Mouse (Mus musculus) c-Kit-negative CD71-positive TER-119-positive erythroid progenitor cells, embryonic 14.5 days (primary cell): ENCODE measurements around the gene Rufy4.

Experiments used
- DNase-seq: peaks from one replicate; pipeline ENCODE4 v3.0.0-alpha.2; 2013; ENCODE audit warnings: low read depth, low spot score

Rufy4 gene

DNA sequence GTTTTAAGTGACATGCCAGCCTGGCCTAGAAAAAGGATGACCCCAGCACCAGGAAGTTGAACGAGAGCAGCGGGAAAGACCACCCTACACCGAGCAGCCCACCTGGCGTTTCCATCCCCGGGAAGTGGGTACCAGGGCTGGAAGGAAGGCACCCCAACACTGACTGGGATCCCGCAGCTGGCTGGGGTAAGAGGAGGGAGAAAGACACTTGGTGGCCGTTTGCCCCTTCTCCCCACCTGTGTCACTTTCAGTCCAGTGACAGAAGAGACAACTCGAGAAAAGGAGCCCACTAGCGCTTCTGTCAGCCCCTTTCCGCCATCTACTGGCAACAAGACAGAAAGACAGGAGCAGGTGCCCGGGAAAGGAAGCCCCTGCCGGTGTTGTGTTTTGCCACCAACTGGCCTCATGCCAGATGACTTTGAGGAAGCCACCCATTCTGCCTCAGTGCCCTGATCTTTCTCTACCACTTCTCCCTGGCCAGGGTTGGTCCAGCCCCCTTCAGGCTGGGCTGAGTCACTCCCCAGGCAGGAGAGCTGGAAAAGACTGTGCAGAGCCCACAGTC is at the start of gene Rufy4:
Gene Rufy4 (plus strand): TSS at position 551 of the 562 bp plus-strand sequence.
- no peak for DNase-seq

DNA sequence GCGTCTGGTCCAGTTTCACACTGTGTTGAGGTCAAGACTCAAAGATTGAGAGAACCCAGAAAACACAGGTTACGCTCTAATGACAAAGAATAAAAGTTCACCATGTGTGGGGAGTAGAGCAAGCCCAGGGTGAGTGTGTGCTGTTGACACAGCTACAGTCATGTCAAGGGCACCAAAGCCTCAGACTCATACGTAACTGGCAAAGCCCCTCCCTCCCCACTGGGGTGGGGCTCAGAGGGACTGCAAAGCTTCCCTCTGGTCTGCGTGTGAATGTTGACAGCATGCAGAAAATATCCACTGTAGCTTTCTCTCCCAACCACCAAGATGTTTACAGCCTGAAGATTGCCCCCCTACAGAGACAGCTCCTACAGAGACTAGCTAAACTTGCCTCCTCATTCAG is 49.1 kb upstream of the Rufy4 start:
- DNase-seq, result no peak

- peak; percentile 17 for DNase-seq
These were observed 48.0 kb upstream of the Rufy4 start for GRCm38 (mm10) chr1:74077353-74077752.

- DNase-seq, result no peak
These were observed 43.8 kb upstream of the Rufy4 start for GRCm38 (mm10) chr1:74081573-74081989.

DNA sequence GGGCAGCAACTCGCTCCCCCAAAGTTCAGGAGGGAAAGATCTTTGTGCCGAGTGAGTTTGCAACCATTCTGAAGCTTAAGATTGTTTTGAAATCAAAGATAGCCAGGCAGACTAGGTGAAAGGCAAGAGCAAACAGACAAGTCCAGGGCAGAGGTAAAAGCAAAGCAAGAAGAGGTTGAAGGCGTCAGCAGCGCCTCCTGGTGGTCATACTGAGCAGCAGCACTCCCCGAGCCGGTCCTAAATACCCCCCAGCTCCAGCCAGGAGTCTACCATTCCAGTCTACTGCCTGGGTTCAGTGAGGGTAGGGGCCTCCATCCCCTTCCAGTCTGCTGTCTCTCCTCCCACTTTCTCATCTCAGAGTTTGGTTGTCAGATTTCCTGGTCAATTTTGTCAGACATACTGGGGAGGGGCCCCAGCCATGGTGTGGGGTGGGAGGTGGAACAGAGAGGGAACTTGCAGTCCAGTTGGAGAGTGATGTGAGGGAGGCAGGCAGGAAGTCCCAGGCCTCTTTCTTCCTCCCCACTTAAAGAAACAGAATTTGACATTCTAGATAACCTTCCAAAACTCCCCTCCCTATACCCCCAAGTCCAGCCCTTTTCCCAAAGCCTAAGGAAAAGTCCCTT is 42.4 kb upstream of the Rufy4 start:
- DNase-seq, result peak; percentile 22

- no peak for DNase-seq
These were observed 41.2 kb upstream of the Rufy4 start for GRCm38 (mm10) chr1:74084065-74084705.

GRCm38 (mm10) chr1:74084752-74085151 is 40.6 kb upstream of the Rufy4 start:
- no peak for DNase-seq

DNA sequence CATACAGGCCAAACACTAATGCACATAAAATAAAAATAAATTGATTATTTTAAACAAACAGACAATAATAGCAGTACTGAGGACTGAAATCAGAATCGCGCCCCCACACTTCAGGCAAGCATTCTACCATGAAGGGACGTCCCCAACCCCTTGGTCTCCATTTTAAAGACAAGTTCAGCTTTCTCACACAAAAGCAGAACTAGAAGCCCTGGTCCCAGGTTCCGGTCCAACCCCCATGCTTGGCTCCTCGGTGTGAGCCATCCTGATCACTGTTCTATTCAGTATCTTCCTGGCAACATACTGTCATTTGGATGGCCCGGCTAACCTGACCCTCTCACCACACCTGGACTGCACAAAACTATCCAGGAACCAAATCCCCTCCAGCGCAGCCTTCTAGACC is 39.8 kb upstream of the Rufy4 start:
- DNase-seq, result no peak

DNA sequence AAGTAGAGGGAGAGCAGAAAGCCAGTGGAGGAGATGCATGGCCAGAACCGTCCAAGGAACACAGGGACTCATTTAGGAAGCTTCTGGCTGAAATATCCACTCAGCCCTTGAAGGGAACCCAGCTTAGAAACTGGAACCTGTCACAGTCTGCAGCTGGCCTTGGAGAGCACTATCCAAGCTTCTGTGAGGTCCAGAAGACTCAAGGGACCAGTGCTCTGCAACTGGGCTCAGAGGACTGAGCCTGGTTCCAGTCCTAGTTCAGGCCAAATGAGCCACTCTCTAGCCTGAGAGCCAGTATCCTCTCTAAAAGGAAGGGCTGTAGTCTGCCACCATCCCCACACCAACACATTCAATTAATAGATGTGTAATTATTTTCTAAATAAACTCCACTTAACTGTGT is 36.8 kb upstream of the Rufy4 start:
- no peak for DNase-seq

DNA sequence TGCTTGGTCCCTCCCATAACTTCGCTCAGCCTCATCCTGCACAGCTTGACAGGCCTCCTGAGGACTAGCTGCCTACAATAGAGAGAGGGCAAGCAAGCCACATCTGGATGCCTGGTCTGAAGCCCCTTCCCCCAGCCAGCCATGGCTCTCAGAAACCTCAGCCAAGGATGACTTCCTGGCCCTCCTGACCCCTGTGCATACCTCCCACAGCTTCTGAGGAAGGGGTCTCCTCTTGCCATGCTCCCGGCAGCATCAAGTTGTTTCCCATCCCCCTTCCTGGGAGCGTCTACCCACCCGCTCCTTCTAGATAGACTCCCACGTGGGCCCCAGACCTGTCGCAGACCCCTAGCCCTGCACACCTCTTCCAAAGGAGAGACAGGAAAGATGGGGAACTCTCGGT is 35.0 kb upstream of the Rufy4 start:
- no peak for DNase-seq

GRCm38 (mm10) chr1:74091138-74091537 is 34.2 kb upstream of the Rufy4 start:
- no peak for DNase-seq

GRCm38 (mm10) chr1:74091611-74092224 is 33.6 kb upstream of the Rufy4 start:
- no peak for DNase-seq

GRCm38 (mm10) chr1:74092242-74092641 is 33.1 kb upstream of the Rufy4 start:
- no peak for DNase-seq

DNA sequence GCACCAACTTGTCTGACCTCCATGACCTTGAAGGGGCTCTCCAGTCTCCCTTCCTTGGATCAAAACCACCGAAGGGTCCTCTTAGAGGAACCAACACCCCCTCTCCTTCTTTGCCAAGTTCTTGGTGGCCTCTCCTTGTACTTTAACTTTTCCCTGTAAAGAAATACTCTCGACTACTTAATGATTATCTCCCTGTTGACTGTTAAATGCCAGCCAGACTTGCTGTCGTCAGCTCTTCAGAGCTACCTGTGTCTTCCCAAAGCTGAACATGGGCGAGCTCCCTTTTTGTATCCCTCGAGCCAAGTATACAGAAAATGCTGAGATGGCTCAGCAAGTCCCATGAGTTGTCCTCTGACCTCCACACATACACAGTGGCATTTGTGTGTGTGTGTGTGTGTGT is 31.9 kb upstream of the Rufy4 start:
- DNase-seq, result no peak

DNA sequence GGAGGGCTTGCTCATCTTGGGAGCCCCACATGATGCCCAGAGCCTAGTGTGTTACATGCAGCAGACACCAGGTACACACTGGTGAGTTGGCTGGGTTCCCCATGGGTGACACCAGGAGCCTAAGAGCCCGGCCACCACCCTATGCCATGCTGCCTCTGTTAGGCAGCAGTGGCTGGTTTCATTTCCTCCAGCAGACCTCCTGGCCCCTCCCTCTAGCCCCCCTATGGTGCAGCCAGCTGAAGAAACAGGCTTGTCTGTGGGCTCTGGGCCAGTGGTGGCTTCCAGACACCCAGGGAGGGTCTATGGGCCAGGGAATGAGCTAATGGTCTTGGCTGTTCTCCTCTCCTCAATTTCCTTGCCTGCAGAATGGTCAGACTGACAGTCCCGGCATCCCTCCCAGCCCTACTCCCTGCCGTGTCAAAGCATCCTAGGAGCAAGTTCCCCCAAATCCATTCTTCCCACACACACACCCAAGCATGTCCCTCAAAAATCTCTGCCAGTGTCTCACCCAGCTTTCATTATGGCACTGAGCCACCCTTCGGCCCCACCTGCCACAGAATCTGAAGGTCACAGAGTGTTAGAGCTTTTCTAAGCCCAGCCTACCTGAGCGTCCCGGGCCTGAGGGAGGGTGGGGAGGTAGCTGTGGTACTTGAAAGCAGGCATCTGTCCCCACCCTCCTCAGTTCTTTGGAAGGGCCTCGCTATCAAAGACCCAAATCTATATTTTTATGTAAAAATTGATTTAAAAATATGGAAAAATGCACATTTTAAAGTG is 30.7 kb upstream of the Rufy4 start:
- no peak for DNase-seq

DNA sequence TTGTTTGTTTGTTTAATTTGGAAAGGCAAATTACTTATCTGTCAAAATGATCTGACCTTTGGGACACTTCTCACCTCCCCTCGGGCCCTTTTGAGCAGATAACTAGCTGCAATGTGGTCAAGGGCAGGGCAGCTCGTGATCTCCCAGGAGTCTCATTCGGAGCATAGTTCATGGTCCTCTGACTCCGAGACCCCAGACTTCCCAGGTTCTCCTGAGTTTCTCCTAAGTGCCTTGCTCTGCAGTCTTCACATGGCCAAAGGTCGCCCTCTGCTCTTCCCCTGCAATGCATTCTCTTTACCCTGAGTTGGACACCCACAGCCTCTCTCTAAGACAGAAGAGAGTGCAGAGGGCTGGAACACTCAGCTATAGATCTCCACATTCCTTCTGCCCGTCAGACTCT is 30.0 kb upstream of the Rufy4 start:
- no peak for DNase-seq

DNA sequence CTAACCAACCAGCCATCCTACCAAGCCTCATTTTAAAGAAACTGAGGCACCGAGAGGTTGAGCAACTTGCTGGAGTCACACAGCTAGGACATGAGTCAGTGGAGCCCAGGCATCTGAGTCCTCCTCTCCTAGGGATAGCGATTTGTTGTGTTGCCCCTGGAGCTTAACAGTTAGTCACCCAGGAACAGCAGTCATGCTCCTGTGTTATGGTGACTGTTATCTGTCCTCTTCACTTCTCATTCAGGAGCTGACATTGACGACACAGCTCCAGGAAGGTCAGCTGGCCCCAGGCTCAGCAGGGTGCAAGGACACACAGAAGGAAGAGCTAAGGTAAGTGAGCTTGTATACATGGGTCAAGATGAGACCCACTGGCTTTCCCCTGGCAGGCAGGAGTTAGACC is 29.6 kb upstream of the Rufy4 start:
- no peak for DNase-seq

DNA sequence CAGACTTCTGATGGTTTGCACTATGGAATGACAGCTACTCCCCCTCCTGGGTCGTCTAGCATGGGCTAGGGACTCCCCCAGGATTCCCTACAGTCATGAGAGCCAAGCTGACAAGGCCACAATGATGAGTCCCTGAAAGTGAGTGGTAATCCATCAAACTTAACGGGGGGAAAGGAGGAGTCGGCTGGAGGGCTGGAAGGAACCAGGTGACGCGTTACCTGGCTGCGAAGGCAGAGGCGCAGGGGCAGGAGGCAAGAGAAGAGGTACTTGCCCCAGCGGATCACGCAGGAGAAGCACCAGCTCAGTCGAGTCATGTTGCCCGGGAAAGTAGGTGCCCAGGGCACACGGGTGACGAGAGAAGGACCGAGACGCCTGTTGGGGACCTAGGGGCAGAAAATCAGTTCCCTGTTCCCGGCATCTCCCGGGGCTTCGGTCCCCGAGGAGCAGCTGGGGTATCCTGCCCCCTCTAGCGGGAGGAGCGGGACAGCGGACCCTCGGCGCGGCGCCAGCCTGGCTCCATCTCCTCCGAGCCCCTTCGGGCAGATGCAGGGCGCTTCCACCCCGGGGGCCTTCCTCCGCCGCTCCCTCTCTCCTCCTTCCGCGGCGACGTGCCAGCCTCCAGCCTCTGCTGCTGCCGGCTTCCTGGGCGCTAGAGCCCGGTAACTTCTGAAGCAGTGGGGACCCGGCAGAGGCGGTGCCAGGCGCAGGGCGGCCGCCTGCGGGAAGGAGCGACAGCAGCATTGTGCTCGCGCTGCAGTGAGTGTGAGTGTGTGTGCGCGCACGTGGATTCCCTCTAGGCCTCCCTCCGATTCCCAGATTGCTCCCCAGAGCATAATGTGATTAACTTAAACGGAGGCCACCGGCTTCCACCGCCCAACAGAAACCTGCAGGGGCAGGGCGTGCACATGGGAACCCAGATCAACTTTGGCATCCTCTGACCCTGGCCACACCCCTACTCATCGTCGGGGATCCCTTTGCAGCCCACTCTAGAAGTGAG is 27.0 kb upstream of the Rufy4 start:
- no peak for DNase-seq

DNA sequence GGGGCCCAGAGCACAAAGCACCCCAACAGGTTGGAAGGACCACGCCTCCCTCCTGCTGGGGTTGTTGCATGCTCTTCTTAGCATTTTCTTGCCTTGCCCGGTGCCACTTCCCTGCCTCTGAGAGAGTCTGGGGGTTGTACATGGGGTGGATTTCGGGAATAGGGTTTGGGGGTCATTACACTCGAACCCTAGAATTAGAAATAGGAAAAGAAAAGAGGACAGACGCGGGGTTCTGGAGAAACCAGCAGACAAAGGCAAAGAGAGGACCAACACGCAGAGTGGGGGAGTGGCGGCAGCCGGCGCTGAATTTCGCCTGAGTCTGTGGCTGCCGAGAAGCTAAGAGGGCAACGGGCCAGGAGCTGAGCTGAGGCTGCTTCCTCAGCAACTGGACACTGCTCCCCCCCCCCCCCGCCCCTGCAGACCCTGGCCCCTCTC is 26.3 kb upstream of the Rufy4 start:
- no peak for DNase-seq

DNA sequence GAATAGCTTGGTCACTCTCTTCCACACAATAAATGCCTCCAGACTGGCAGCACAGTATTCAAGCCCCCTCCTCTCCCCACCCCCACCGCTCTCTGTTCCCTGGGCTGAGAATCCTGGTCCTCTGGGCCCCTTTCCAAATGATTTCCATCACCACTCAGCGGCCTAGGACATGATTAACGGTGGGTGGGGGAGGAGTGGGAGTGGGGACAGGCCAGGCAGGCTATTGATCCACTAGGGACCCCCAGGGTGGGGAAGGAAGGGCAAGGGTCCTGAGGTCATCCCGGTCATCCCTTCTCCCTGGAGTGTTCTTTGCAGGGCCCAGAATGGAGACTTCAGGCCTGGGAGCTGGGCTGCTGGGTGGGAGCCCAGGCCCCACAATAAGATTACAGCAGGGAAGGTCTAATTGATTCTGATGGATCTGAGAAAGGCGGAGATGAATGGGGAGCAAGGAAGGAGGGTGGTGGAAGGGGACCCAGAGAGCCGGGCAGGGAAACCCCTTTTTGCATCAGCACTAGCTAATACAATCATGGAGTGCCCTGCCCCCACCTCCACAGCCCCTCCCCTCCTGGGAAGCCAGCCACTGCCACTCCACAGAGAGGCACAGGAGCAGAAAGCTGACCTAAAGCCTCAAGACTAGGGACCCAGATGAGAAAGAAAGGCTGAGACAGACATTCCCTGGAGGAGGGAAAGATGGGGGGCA is 21.5 kb upstream of the Rufy4 start:
- DNase-seq, result no peak
